Mouse (Mus musculus): ENCODE results near the gene Mob3c. TPM values are rescaled to one million over a fixed set of nuclear protein-coding genes. Genes with fewer than 3 reads are reported as not detected.

Gene Mob3c
- polyA plus RNA-seq, 1 experiment from 2014 or later: 8.1 TPM

DNA sequence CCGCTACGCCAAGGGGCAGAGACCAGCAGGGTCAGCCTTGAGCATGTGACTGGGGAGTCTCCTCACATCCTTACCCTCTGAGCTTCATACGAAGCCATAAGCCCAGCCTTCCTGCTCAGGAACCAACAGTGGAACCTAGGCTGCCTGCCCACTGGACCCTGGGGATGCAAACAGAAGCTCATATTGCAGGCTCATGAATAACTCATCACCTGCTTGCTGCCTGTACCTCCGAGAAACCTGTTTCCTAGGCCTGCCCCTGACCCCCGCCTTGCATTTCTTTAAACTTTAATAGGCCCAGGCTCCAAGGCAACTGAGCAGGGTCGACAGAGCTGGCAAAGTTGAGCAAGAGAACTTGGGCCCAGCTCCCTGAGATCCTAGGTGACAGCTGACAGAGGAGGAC lies 56.1 kb downstream of the Mob3c start, which contains the start of gene Kncn:
Gene Kncn (plus strand): TSS at position 379 of the 400 bp plus-strand sequence.
- H3K9me3 ChIP-seq (ENCODE audit: control insufficient read depth, low read length): no peaks in the 10 kb centered on the region
- DNase-seq (ENCODE audit: low spot score): no peak
- H3K27ac ChIP-seq (replicated peaks): no peak within 1 kb of the TSS
- ATAC-seq (ENCODE audit: low FRiP score, low TSS enrichment): no peak
- H3K9ac ChIP-seq (ENCODE audit: low read length): no peak within 1 kb of the TSS
- H3K4me2 ChIP-seq (replicated peaks; ENCODE audit: low read depth): no peak within 1 kb of the TSS
- H3K36me3 ChIP-seq (ENCODE audit: control insufficient read depth, insufficient read depth, low read length): no peaks in the 10 kb centered on the region
- H3K4me3 ChIP-seq (ENCODE audit: low read depth, low read length): no peak within 1 kb of the TSS
- H3K27me3 ChIP-seq (ENCODE audit: control insufficient read depth, insufficient read depth, low read length): no peaks in the 10 kb centered on the region; the same call in 1 of the 2 replicates
- no peaks in the 10 kb centered on the region for H3K4me1 ChIP-seq (replicated peaks; ENCODE audit: control insufficient read depth, insufficient read depth)
- TF ChIP-seq CTCF (IDR thresholded peaks at IDR 0.05; ENCODE audit: low read depth) (no peak), EP300 (optimal IDR thresholded peaks at IDR 0.05) (no peak)
- WGBS: 69% methylated on average over 6 of the region's 6 CpGs

Other genes with a start within 250 kb of the Mob3c start
- gene Cyp4a32, start 227.1 kb upstream of the Mob3c start, polyA plus RNA-seq (2015; fragmentation: Nextera tagmentation; extraction: Ambion mirVana): 0.08 and 0.21 TPM in 2 replicates
- gene Cyp4b1, start 180.4 kb upstream of the Mob3c start, polyA plus RNA-seq (2015; fragmentation: Nextera tagmentation; extraction: Ambion mirVana): 1.2 and 1.4 TPM in 2 replicates
- 16.3 and 17.0 TPM in 2 replicates for gene Efcab14, start 90.3 kb upstream of the Mob3c start, polyA plus RNA-seq (2015; fragmentation: Nextera tagmentation; extraction: Ambion mirVana)
- 0.21 TPM in 2 replicates for gene Tex38, start 47.1 kb upstream of the Mob3c start, polyA plus RNA-seq (2015; fragmentation: Nextera tagmentation; extraction: Ambion mirVana)
- 30.4 and 30.6 TPM in 2 replicates for gene Atpaf1, start 43.3 kb upstream of the Mob3c start, polyA plus RNA-seq (2015; fragmentation: Nextera tagmentation; extraction: Ambion mirVana)
- gene Mknk1, start 11.1 kb downstream of the Mob3c start, polyA plus RNA-seq (2015; fragmentation: Nextera tagmentation; extraction: Ambion mirVana): 11.6 and 15.1 TPM in 2 replicates
- gene Kncn, start 56.3 kb downstream of the Mob3c start, polyA plus RNA-seq (2015; fragmentation: Nextera tagmentation; extraction: Ambion mirVana): not detected in 2 replicates
- gene 6430628N08Rik, start 62.6 kb downstream of the Mob3c start, polyA plus RNA-seq (2015; fragmentation: Nextera tagmentation; extraction: Ambion mirVana): not detected in 2 replicates
- gene Dmbx1, start 111.8 kb downstream of the Mob3c start, polyA plus RNA-seq (2015; fragmentation: Nextera tagmentation; extraction: Ambion mirVana): 0.02 TPM in 1 of 2 replicates, not detected in the other
- 7.7 and 8.3 TPM in 2 replicates for gene Faah, start 189.8 kb downstream of the Mob3c start, polyA plus RNA-seq (2015; fragmentation: Nextera tagmentation; extraction: Ambion mirVana)
- gene Nsun4, start 225.8 kb downstream of the Mob3c start, polyA plus RNA-seq (2015; fragmentation: Nextera tagmentation; extraction: Ambion mirVana): 11.4 and 11.9 TPM in 2 replicates
- 571 and 591 TPM in 2 replicates for gene Uqcrh, start 247.0 kb downstream of the Mob3c start, polyA plus RNA-seq (2015; fragmentation: Nextera tagmentation; extraction: Ambion mirVana)
- gene Lrrc41, start 247.2 kb downstream of the Mob3c start, polyA plus RNA-seq (2015; fragmentation: Nextera tagmentation; extraction: Ambion mirVana): 37.4 and 41.1 TPM in 2 replicates